Mouse (Mus musculus) left cerebral cortex, adult 2 months (tissue): Measurements from ENCODE around the gene Trp53inp2. TPM values are rescaled to one million over a fixed set of nuclear protein-coding genes. Genes with fewer than 3 reads are reported as not detected.

Experiments
- DNase-seq, 2 experiments: peaks; one replicate each; pipeline ENCODE4 v3.0.0; 2021 to 2022; ENCODE audit warnings: low spot score in 2 of 2, mixed read lengths in 1 of 2; ENCODE audit errors: extremely low spot score in 1 of 2
- H3K27ac ChIP-seq: fragments of 200-600 bp; 2 replicates; pipeline ENCODE4 v1.8.1; 2022
- H3K4me3 ChIP-seq: fragments of 200-600 bp; 2 replicates; pipeline ENCODE4 v1.8.1; 2022
- CTCF ChIP-seq: fragments of 200-600 bp; IDR thresholded peaks from 2 replicates; pipeline ENCODE4 v1.8.1; 2022; ENCODE audit warnings: antibody characterized with exemption, mild to moderate bottlenecking, moderate library complexity
- intact Hi-C: fragments of 180-260 bp; cut with DNase I; formaldehyde crosslinking; loops from one replicate; pipeline ENCODE4 v1.15.1; 2025
- total RNA-seq, 2 experiments: library from RNA; stranded (reverse); gene quantifications; 2 replicates each; pipeline ENCODE4 v1.2.3; 2021

Trp53inp2 gene
- total RNA-seq, 2 experiments from 2014 or later, result 135 to 147 TPM

DNA sequence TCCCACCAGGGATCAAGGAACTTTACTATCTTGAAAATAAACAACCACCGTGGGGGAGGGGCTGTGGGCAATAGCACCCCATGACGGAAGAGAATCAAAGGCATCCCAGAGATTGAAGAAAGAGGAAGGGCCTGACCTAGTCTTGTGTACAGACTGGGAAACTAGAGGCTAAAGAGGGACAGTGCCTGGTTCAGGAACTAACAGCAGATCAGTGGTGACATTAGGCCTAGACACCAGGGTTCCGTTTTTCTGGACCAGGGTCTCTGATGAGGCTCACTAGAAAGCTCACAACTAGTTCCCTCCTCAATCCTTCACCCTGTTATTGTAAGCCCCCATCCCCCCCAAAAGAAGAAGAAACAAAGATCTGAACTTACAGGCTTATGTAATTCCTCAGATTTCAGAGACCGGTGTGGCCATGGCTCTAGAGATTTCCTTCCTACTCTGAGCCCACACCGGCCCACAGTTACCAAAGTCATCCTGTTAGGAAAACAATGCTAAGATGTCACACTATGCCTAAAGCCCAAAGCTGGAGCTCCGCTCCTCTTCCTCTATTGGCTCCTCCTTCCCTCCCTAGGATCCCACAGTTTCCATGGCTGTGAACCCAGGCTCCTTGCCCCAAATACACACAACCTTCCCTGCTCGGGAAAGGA, 13.1 kb upstream of the Trp53inp2 start:
- Histone ChIP-seq H3K27ac (no peak overlapping the region), H3K4me3 (no peak overlapping the region)
- DNase-seq, result no peak
- intact Hi-C loops, result no loop called here
- TF ChIP-seq CTCF, result no peak

DNA sequence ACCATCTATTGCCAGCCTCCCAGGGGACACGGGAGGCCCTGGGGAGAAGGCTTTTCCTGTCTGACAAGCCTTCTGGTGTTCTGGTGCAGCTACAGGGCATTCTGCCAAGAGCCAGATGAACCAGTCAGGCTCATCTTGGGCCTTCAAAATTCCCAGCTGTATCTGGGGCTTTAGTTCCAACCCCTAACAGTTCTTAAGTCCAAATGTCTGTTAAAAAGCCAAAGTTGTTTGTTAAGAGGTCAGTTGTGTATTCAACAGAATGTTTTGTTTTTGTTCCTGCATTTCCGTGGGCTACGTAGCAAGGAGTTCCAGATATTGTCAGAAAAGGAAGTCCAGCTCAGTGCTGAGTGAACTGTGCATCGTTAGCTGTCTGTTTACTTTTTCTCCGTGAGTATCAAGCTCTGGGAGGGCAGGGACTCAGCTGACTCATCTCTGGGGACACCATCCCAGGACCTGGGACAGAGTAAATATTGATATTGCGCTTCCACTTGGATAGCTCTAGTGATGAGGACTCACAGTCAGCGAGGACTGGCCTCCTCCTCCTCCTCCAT, 11.5 kb upstream of the Trp53inp2 start:
- no peak for TF ChIP-seq CTCF
- no peak for DNase-seq
- Histone ChIP-seq H3K4me3 (no peak overlapping the region), H3K27ac (peak overlapping the region; percentile 45; the same call in 1 of the 2 replicates)
- intact Hi-C loops, result no loop called here

DNA sequence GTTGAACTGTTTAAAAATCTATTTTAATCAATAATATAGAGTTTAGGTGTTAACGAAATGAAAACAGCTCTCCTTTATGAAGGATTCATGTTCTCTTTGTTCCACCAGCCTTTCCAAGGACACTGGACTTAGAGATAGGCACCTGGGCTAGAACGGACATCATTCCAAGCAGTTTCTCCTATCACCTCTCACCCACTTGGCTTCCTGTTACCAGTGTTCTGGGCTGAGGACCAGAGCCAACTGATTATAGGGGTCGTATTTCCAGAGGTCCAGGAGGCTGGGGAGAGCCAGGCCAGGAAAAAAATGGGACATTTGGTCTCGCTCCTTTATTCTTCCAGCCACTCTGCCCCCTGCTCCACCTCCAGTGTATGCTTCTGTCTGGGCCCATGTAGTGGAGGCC, 8.4 kb upstream of the Trp53inp2 start:
- Histone ChIP-seq H3K4me3 (no peak overlapping the region), H3K27ac (no peak overlapping the region)
- no peak for TF ChIP-seq CTCF
- intact Hi-C loops, result no loop called here
- DNase-seq, result no peak

DNA sequence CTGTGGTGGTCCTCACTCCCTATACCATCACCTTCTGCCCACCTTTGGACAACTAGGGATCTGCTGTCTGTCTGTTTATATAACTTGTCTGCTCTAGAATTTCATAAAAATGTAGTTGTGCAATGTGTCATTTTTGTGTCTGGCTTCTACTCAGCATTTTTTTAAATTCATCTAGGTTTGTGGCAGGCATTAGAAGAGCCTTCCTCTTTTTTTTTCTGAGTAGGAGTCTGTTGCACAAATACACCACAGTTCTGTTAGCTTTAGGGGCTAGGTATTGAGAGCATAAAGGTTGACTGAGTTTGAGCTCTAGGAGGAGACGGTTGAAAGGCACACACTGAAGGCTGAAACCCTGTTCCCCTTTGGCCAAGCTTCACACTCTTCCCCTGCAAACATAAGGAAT, 7.6 kb upstream of the Trp53inp2 start:
- TF ChIP-seq CTCF, result no peak
- Histone ChIP-seq H3K27ac (no peak overlapping the region), H3K4me3 (no peak overlapping the region)
- intact Hi-C loops, result no loop called here
- no peak for DNase-seq

DNA sequence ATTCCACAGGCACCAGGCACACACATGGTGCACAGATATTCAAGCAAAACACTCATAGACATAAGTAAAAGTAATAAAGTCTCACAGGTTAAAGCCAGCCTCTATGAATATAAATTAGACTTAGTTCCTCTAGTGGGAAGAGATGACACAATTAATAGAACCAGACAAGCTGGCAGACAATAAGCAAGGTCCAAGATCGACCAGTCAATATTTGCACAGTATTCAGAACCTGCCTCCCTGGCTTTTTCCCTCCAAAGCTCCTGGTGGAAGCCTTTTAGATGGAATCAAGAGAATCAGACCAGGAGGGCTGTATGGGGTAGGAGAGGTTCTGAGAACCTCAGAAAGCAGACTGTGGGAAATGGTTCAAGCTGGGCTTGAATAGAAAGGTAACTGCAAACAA, 7.0 kb upstream of the Trp53inp2 start:
- Histone ChIP-seq H3K4me3 (no peak overlapping the region), H3K27ac (no peak overlapping the region)
- intact Hi-C loops, result no loop called here
- DNase-seq, result no peak
- no peak for TF ChIP-seq CTCF

DNA sequence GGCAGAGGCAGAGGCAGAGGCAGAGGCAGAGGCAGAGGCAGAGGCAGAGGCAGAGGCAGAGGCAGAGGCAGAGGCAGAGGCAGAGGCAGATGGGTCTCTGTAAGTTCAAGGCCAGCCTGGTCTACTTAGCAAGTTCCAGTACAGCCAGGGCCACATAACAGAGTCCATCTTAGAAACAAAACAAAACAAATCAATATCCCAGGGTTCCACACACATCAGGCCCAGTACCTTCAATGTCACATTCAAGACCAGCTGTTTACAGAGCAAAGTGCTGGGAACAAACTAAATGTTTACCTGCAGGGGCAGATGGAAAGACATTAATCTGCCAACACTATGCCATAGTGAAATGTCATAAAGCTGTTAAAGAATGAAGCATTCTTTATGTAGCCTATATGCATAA, 6.3 kb upstream of the Trp53inp2 start:
- no peak overlapping the region for H3K27ac ChIP-seq
- TF ChIP-seq CTCF, result no peak
- intact Hi-C loops, result no loop called here
- no peak for DNase-seq
- H3K4me3 ChIP-seq, result no peak overlapping the region

DNA sequence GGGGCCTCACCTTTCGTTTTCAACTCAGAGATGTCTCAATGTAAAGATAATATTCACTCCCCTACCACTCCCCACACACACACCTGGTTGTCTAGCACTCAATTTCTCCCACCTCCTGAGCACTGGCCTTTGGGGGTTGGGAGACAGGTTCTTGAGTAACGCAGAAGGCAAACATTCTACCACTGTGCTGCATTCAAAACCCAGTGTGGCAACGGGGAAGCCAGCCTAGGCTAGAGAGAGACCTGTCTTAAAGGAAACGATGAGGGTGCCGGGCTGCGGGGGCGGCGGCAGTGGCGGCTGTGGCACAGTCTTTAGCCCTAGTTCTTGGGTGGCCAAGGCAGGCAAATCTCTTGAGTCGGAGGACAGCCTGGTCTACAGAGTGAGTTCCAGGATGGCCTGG, 4.7 kb upstream of the Trp53inp2 start:
- no peak overlapping the region for H3K4me3 ChIP-seq
- DNase-seq, result no peak
- TF ChIP-seq CTCF, result no peak

DNA sequence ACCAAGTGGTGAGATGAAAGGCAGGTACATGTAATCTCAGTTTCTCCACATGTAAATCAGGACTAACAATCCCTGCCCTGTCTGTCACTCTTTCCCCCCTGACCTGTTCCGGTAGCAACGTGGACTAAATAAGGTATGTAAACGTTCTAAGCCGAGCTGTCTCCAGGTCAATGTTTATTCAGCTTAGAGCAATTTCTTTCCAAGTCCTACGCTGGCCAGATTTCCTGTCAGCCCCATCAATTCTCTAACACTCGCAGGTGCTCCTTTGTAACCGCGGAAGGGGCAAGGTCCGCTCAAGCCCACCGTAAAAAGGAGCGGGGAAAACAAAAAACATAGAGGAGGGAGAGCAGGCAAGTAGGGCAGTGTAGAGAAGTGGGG, 190 bp downstream of the Trp53inp2 start:
- Histone ChIP-seq H3K4me3 (peak overlapping the region; percentile 82), H3K27ac (peak overlapping the region; percentile 100)
- no peak for DNase-seq
- TF ChIP-seq CTCF, result no peak
- intact Hi-C loops, result loop anchor here (1.0 to 5.0 kb wide), 2 partner anchors 24 to 144 kb away; partner anchors contain the start of genes Dynlrb1 and Pigu

More for the DNA sequence above, 4.7 kb upstream of the Trp53inp2 start:
- intact Hi-C loops, result no loop called here
- no peak overlapping the region for H3K27ac ChIP-seq

DNA sequence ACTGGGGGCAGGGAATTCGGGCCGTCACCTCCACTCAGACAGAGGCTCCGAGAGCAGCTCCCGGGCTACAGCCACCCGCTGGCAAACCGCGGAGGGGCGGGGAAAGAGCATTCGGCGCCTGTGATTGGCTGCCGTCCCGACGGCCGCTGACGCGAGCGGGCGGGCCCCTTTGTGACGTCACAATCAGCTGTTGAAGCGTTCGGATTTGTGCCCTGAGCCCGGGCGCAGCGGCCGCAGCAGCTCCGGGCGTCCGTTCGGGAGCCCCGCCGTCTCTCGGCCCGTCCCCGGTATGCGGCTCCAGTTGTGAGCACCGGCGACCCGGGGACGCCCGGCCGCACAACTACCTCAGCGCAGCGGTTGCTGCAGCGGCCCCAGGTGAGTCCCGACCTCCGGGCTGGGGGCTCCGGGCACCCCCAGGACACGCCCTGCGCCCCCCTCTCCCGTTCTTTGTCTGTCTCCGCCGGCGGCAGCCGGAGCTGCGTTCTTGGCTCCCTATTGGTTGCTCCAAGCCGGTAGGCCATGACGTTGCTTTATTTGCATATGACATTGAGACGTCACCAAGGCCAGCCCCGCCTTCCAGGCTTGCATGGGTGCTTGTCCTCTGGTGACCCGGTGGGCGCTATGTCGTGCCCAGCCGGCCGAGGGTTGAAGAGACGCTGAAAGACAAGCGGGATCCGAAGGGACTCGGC, 928 bp downstream of the Trp53inp2 start:
- intact Hi-C loops, result loop anchor here (1.0 to 5.0 kb wide), 3 partner anchors 24 to 144 kb away; partner anchors contain the start of genes Dynlrb1, Map1lc3a and Pigu
- peak; percentile 98 for DNase-seq
- Histone ChIP-seq H3K4me3 (peak overlapping the region; percentile 82), H3K27ac (peak overlapping the region; percentile 100)
- TF ChIP-seq CTCF, result no peak

DNA sequence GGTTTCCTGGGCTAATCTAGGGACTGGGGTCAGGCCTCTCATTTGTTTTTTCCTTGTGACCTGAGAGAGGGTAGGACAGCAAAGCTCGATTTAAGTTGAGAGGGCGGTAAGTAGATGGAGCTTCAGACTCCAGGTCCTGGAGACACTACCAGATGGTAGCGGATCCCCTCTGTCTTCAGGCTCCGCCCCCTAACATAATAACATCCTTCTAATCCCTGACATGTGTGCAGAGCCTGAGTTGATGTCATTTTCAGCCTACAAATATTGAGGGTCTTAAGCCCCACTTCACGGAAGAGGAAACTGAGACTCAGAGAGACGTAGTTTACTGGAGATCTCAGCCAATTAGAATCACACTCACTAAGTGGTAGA, 1.5 kb downstream of the Trp53inp2 start:
- Histone ChIP-seq H3K27ac (peak overlapping the region; percentile 100), H3K4me3 (peak overlapping the region; percentile 82)
- intact Hi-C loops, result loop anchor here (1.0 to 5.0 kb wide), 2 partner anchors 106 to 145 kb away; partner anchors contain the start of genes Dynlrb1 and Map1lc3a
- TF ChIP-seq CTCF, result no peak
- no peak for DNase-seq

DNA sequence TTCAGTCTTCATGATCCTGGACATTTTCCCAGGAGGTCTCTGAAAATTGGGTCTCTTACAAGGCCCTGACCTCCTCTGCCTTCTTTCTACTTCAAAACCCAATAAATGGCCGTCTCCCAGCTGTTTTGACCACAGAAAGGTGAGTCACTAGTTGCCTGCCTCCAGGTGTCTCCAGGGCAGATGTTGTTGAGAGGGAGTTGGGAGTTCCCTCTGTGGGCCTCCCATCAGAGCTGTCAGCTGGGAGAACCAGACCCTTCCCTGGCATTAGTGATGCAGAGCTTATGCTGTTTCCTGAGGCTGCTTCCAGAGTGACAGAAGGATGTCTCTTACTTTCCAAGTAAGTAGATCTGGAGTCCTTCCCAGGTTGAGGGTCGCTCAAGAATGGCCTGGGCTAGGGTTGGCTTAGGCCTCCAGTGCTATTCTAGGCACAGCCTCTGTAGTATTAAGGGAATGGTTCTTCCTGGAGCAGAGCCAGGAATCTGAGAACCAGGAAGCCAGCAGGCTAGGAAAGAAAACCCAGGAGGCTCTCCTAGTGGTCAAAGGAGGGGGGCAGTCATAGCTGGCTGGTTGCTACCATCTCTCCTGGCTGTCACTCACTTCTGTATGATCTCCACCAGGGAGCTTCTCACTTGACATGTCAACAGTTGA, 2.1 kb downstream of the Trp53inp2 start:
- intact Hi-C loops, result loop anchor here (1.0 to 5.0 kb wide), 2 partner anchors 107 to 146 kb away; partner anchors contain the start of genes Dynlrb1 and Map1lc3a
- peak; percentile 12 for TF ChIP-seq CTCF
- no peak for DNase-seq
- H3K27ac ChIP-seq, result peak overlapping the region; percentile 100
- H3K4me3 ChIP-seq, result peak overlapping the region; percentile 82

DNA sequence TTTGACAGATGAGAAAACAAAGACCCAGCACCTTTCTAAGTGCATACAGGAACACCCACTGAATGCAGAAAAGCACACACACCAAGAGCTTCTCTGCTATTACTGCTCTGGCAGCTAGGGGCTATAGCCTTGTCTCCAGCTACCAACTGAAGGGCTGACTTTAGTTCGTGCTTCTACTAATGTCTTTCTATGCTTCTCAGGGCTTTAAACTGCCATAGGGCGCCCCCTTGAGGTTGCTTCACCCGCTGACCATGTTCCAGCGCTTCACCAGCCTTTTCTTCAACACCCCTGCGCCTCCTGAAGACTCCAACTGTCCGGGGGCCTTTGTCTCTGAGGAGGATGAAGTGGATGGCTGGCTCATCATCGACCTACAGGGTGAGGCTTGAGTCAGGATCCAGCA, 4.2 kb downstream of the Trp53inp2 start:
- intact Hi-C loops, result loop anchor here (5.0 kb wide), 1 partner anchor 308 kb away; no protein-coding TSS in a partner anchor
- H3K27ac ChIP-seq, result no peak overlapping the region
- no peak overlapping the region for H3K4me3 ChIP-seq
- DNase-seq, result peak; percentile 74 to 77
- TF ChIP-seq CTCF, result peak; percentile 88
